Mouse (Mus musculus) B cell, adult 2 months (primary cell): ENCODE measurements around the gene Zbtb9.

Experiments used
- DNase-seq, 2 experiments: peaks; one replicate each; pipeline ENCODE4 v3.0.0; 2022

The Zbtb9 gene

GRCm38 (mm10) chr17:27017564-27018499, 44.9 kb downstream of the Zbtb9 start:
- DNase-seq: peak; percentile 93 to 94

DNA sequence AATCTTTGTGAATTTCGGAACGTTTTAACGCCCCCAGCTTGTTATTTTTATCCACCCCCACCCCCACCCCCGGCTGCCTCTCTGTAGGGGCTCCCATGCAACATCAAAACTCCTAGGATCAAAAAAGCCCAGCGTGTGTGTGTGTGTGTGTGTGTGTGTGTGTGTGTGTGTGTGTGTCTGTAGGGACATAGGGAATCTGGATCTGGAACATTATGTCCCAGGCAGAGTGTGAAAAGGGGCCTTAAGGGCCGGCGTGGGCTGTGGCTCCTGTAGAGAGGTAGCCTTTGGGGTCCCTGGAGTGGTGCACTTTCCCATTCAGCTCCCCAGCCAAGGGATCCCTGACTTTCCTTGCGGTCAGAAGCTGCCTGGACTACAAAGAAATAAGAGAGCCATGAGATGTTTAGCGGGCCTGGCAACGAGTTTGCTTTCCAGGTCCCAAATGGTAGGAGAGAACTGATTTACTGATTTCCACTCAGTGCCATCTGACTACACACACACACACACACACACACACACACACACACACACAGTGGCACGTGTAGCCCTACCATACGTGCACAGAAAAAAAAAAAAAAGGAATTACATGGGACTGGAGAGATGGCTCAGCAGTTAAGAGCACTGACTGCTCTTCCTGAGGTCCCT, 45.7 kb downstream of the Zbtb9 start:
- DNase-seq: no peak

DNA sequence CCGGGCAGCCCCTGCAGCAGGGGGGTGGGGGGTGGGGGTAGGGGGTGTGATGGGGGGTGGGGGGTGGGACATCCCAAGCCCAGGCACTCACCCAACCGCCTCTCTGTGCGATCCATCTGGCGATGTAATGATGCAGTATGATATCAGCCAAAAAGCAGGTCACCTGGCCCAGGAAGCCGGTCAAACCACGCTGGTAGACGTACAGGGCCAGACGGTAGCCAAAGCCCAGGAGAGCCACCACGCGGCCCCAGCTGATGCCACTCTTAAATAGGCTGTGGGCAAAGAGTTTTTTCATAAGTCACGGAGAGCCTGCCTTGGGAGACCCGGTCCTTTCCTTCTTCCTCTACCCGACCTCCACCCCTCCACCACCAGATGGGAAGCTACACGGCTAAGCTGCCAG, 48.1 kb downstream of the Zbtb9 start:
- no peak for DNase-seq

DNA sequence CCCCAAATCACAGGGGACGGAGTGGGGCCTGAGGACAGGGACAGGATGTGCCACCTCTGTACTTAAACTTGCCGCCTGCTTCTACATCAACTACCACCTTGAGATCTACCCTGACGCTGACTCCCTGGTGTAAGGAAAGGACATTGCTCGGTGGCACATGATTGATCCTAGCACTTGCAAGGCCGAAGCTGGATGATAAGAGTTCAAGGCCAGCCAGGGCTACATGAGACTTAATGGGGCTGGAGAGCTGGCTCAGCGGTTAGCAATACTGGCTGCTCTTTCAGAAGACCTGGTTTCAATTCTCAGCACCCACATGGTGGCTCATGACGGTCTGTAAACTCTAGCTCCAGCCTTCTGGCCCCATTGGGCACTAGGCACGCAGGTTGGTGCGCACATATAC, 48.8 kb downstream of the Zbtb9 start:
- no peak for DNase-seq

DNA sequence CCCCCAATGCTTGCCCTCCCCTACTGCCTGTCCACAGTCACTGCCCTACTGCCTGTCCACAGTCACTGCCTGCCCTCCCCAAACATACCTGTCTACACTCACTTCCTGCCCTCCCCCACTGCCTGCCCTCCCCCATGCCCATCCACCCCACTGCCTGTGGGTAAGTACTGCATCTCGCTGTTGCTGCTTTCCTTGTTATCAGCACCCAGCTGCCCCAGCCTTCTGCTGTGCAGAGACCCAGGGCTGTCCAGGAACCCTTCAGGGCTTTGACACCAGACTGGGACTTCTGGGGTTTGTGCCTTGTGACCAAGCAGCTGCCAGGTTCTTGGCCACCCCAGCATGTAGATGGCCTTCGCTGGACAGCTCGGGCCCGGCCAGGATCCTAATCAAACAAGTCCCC, 50.4 kb downstream of the Zbtb9 start:
- no peak for DNase-seq

GRCm38 (mm10) chr17:27025326-27025902, 52.4 kb downstream of the Zbtb9 start:
- peak; percentile 29 to 35 for DNase-seq

DNA sequence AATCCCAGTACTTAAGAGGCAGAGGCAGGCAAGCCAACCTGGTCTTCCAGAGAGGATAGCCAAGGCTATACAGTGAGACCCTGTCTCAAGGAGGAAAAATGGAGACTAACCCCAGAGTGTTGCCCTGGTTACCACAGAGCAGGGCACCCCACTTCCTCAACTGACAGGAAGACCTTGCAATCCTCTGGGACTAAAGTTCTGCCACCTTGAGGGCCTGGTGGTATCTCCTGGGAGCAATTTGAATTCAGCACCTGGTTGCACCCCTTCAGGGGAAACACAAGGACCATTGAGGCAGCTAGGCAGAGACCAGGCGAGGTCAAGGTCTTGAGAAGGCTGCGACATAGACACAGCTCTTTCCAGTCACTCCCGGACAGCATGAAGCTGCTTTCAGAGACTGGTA, 53.0 kb downstream of the Zbtb9 start:
- peak in 1 of 2 experiments; percentile 15 for DNase-seq

DNA sequence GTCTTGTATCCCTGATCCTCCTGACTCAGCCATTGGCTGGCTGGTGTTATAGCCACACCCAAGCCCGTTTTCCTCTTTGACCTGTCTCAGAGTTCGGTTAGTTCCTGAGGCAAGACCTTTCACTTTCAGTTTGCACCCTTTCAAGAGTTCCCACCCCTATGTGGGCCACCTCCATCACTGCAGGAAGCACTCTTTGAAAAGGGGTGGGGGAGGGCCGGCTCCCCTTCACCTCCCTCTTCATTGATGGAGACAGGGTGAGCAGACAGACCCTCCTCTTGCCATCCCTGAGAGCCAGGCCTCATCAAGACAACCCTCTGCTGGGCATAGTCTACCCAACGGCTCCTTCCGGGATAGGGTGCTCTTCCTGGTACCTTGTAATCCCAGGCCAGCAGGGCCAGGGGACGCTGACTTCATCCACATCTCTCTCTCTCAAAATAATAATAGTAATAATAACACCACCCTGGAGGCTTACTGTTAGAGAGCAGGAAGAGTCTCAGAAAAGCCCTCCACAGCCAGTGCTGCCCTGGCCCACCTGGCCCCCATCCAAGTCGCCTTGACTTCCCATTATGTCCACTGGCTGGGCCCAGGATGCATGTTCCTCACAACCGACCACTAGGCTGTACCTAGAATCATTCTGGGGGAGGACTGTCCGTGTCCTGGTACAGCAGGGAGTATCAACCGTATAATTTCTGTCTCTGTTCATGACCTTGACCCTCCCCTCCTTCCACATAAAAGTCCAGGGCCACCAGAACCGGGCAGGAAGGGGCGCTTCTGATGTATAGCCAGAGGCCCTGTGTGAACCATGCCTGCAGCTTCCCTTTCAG, 54.7 kb downstream of the Zbtb9 start:
- peak; percentile 57 to 59 for DNase-seq

- peak; percentile 88 to 90 for DNase-seq
These were observed 55.4 kb downstream of the Zbtb9 start for GRCm38 (mm10) chr17:27028284-27028795.

DNA sequence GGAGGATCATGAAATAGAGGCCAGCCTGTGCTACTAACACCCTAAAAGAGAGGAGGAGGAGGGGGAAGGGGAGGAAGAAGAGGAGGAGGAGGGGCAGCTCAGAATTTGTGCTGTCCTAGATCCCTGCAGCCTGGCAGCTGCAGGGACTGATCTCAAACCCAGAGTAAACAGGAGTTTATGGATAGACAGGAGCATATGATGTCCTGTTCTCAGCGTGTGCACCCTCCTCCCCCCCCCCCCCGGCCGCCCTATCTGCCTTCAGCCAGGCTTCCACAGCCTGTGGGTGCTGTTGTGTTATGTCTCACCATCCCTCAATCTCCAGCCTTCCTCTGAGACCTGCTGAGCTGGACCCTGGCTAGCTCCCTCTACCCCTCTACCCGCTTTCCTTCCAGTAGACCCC, 55.9 kb downstream of the Zbtb9 start, which contains the start of gene Bak1:
Bak1 (minus strand) TSS at position 101 of the 400 bp plus-strand sequence.
- DNase-seq: no peak

DNA sequence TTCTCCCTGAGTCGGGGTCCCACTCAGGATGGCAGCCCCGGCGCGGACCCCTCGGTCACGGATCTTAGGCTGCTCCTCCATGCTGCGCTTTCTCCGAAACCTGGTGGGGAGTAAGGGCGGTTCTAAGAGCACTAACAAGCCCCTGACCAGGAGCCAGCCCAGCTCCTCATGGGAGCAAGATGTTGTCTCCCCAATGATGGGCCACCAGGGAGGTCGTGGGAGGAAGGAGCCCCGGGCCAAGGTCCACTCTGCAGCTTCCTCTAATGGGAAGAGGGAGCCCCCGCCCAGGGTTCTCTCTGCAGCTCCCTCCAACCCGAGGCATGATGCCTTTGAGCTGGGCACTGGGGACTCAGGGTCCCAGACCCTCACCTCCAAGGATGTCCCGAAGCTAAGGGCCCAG, 56.5 kb downstream of the Zbtb9 start:
- no peak for DNase-seq

DNA sequence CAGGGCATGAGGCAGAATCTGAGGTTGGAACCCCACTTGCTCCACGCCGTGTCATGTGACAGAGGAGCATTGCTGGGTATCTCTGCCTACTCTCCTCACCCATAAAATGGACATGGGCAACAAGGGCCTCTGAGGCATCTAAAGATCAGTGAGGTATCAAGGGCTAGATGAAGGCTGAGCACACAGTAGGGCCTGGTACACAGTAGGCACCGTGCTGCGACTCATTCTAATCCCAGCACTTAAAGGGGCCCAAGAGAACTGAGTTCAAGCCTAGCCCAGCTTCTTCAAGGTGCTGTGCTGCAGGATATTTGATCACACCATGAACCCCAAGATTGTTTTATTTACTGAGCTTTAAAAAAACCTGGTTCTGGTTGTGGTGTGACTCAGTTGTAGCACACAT, 57.9 kb downstream of the Zbtb9 start:
- no peak for DNase-seq

DNA sequence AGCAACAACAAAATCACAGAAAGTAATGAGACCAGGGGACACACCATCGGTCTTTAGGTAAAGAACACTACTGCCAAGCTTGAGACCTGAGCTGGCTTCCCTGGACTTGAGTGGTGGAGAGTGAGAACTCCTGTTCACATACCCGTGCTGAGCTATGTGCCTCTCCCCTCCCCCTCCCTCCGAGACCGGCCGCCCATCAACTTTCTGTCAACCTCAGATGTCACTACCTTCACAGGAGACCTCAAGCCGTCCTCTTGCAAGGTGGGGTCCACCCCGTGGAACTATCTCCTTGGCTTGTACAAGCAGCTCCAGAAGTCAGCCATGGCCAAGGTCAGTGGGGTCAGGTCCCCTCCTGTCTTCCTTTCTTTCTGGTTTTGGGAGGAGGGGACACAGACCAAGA, 59.4 kb downstream of the Zbtb9 start:
- DNase-seq: no peak

DNA sequence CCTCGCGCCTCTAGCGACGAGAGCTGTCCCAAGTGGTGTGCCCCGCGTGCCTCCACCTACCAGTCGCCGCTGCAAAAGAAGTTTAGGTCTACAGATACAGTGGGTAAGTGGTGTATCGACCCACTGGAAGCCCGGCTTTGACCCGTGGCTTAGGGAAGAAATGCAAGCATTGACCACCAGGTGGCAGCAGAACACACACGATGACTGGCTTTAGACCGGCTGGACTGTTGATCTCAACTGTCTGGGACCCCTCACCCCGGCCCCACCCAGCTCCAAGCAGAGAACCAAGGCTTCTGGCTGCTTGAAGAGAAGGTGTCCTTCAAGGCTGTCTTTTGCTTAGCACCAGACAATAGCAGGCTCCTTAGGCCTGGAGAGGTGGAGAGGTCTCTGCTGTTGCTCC, 59.9 kb downstream of the Zbtb9 start:
- DNase-seq: peak; percentile 85

- no peak for DNase-seq
These were observed 63.5 kb downstream of the Zbtb9 start for GRCm38 (mm10) chr17:27036465-27036864.

- no peak for DNase-seq
These were observed 65.5 kb downstream of the Zbtb9 start for GRCm38 (mm10) chr17:27038335-27039050.

- no peak for DNase-seq
These were observed 66.6 kb downstream of the Zbtb9 start for GRCm38 (mm10) chr17:27039432-27040102.

DNA sequence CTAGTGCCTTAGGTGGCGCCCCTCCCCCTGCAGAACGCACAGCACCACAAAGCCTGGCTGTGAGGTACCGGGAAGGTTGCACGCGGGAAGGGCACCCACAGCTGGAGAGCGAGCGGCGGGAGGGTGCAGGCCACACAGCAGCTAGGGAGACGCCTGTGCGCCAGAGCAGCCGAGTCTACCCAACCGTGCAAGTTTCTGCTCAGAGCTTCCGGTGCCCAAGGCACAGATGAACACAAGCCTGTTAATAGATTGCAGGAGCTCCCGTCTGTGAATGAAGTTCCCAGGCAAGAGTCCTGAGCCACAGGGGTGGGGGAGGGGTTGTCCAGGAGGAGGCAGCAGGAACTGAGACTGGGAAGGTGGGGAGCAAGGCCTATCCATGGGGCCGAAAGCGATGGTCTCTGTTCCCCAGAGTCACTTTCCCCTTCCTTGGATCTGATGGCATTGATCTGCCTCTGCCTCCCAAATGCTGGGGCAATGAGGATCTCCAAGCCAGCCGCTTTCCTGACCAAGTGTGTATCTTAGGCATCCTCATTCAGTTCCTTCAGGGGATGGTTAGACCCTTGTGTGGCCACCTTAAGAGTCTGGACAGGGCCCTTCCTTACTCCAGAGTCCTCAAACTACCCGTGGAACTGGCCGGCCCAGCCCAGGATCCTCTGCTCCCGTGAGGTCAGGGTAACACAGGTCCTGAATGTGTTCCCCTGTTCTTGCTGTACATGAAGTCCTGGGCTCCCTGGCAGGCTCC, 67.5 kb downstream of the Zbtb9 start:
- DNase-seq: peak; percentile 61 to 66

DNA sequence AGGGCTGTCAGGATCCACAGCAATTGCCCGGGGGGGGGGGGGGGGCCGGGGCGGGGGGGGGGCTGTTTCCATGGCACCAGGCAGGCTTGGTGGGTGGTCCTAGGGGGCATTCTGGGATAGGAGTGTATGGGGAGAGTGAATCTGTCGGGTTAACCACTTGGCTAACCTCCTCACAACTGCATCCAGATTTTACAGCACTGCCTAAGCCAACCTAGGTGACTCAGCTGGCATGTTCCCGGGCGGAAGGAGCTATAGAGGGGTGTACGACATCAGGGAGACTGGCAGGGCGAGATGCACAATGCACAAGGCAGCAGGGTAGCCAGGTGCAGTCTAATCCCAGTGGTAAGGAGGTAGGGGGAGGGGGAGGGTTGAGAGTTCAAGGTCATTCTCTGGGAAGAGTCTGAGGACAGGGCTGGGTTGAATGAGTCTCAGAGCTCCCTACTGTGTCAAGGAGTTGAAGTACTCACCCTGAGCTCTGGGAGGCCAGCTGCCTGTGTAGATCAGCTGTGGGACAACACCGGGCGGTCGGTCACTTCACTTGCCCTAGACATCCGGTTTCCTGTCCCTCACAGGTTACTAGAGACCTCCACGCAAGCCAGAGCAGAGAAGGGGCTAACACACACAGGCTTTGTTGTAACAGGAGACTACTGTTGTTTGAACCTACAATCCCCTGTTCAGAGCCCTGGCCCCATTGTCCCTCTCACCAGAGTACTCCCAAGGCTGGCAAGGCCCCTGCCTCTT, 68.2 kb downstream of the Zbtb9 start:
- DNase-seq: peak; percentile 56 to 60

GRCm38 (mm10) chr17:27041787-27042055, 68.8 kb downstream of the Zbtb9 start:
- no peak for DNase-seq
